Mouse (Mus musculus) left cerebral cortex, postnatal 36 days (tissue): Measurements from ENCODE around the gene Trem3. TPM values are rescaled to one million over a fixed set of nuclear protein-coding genes. Genes with fewer than 3 reads are reported as not detected.

Experiments
- DNase-seq, 2 experiments: peaks; one replicate each; pipeline ENCODE4 v3.0.0; 2021 to 2022; ENCODE audit warnings: low spot score in 2 of 2, mixed read lengths in 1 of 2
- intact Hi-C: fragments of 180-260 bp; cut with DNase I; formaldehyde crosslinking; loops from one replicate; pipeline ENCODE4 v1.15.1; 2025
- total RNA-seq, 2 experiments: library from RNA; stranded (reverse); gene quantifications; 2 replicates each; pipeline ENCODE4 v1.2.3; 2021

Gene Trem3
- total RNA-seq, 2 experiments from 2014 or later = 0.41 to 0.44 TPM

GRCm38 (mm10) chr17:48267591-48267990 lies 20.0 kb downstream of the Trem3 start:
- intact Hi-C loops = no loop called here

GRCm38 (mm10) chr17:48268276-48268675 lies 20.7 kb downstream of the Trem3 start:
- intact Hi-C loops = no loop called here
- no peak for DNase-seq

More at GRCm38 (mm10) chr17:48267591-48267990, 20.0 kb downstream of the Trem3 start:
- no peak for DNase-seq

- intact Hi-C loops = no loop called here
- no peak for DNase-seq
Observed at GRCm38 (mm10) chr17:48269833-48270232, 22.3 kb downstream of the Trem3 start.

GRCm38 (mm10) chr17:48272158-48272557 lies 24.6 kb downstream of the Trem3 start:
- intact Hi-C loops = no loop called here

GRCm38 (mm10) chr17:48272598-48272997 lies 25.0 kb downstream of the Trem3 start:
- intact Hi-C loops = no loop called here

More at GRCm38 (mm10) chr17:48272158-48272557, 24.6 kb downstream of the Trem3 start:
- no peak for DNase-seq

GRCm38 (mm10) chr17:48274098-48274497 lies 26.5 kb downstream of the Trem3 start:
- no peak for DNase-seq
- intact Hi-C loops = no loop called here

More at GRCm38 (mm10) chr17:48272598-48272997, 25.0 kb downstream of the Trem3 start:
- no peak for DNase-seq

GRCm38 (mm10) chr17:48274885-48275284 lies 27.3 kb downstream of the Trem3 start:
- intact Hi-C loops = loop anchor here (1.0 to 5.0 kb wide), 2 partner anchors 61 to 132 kb away; partner anchors contain the start of gene Nfya
- DNase-seq = peak; percentile 63 to 73

GRCm38 (mm10) chr17:48275736-48276135 lies 28.2 kb downstream of the Trem3 start:
- DNase-seq = no peak
- intact Hi-C loops = loop anchor here (1.0 to 5.0 kb wide), 2 partner anchors 61 to 132 kb away; partner anchors contain the start of gene Nfya

GRCm38 (mm10) chr17:48278381-48278780 lies 30.8 kb downstream of the Trem3 start:
- intact Hi-C loops = loop anchor here (5.0 kb wide), 1 partner anchor 129 kb away; the partner anchor contains the start of gene Nfya
- no peak for DNase-seq

- intact Hi-C loops = loop anchor here (5.0 kb wide), 1 partner anchor 128 kb away; the partner anchor contains the start of gene Nfya
- DNase-seq = no peak
Observed at GRCm38 (mm10) chr17:48279002-48279401, 31.4 kb downstream of the Trem3 start.

GRCm38 (mm10) chr17:48280943-48281738 lies 33.6 kb downstream of the Trem3 start:
- intact Hi-C loops = no loop called here
- no peak for DNase-seq

- DNase-seq = no peak
- intact Hi-C loops = no loop called here
Observed at GRCm38 (mm10) chr17:48281739-48282085, 34.1 kb downstream of the Trem3 start.

GRCm38 (mm10) chr17:48286765-48287164 lies 39.2 kb downstream of the Trem3 start:
- intact Hi-C loops = no loop called here
- DNase-seq = no peak

- intact Hi-C loops = no loop called here
- DNase-seq = no peak
Observed at GRCm38 (mm10) chr17:48287276-48287675, 39.7 kb downstream of the Trem3 start.

- DNase-seq = no peak
- intact Hi-C loops = no loop called here
Observed at GRCm38 (mm10) chr17:48293500-48294194, 46.1 kb downstream of the Trem3 start.

GRCm38 (mm10) chr17:48299203-48299602 lies 51.6 kb downstream of the Trem3 start, which contains the start of gene Treml2:
Gene Treml2 (plus strand): TSS chr17:48299498.
- DNase-seq = no peak
- intact Hi-C loops = no loop called here

- no peak for DNase-seq
- intact Hi-C loops = no loop called here
Observed at GRCm38 (mm10) chr17:48299756-48300155, 52.2 kb downstream of the Trem3 start.

- DNase-seq = no peak
- intact Hi-C loops = no loop called here
Observed at GRCm38 (mm10) chr17:48300199-48300598, 52.6 kb downstream of the Trem3 start.

- no peak for DNase-seq
- intact Hi-C loops = no loop called here
Observed at GRCm38 (mm10) chr17:48300861-48301260, 53.3 kb downstream of the Trem3 start.

GRCm38 (mm10) chr17:48301792-48302191 lies 54.2 kb downstream of the Trem3 start:
- intact Hi-C loops = no loop called here
- DNase-seq = no peak
